Mouse (Mus musculus): ENCODE results near the gene Gm21874. TPM values are rescaled to one million over a fixed set of nuclear protein-coding genes. Genes with fewer than 3 reads are reported as not detected.

Gm21874 gene
- polyA plus RNA-seq (2017; shearing (Covaris generic)) = not detected

GRCm38 (mm10) chrY:9416048-9416447 lies at the start of gene Gm21874:
Gm21874 (minus strand) TSS chrY:9416148.

Other genes with a start within 250 kb of the Gm21874 start
- gene Gm21721, start 214.0 kb downstream of the Gm21874 start, polyA plus RNA-seq (2017; shearing (Covaris generic)) = not detected
- not detected for gene Gm21812, start 69.0 kb downstream of the Gm21874 start, polyA plus RNA-seq (2017; shearing (Covaris generic))

Data from activated CD4-positive, CD25-positive, alpha-beta regulatory T cell (primary cell).